Mouse (Mus musculus) intestine, embryonic 15.5 days (tissue): ENCODE results near the gene Cabp4. TPM values are rescaled to one million over a fixed set of nuclear protein-coding genes. Genes with fewer than 3 reads are reported as not detected.

ENCODE experiments used
- ATAC-seq: fragments of 200-750 bp; cut with Nextera tagmentation; 2 replicates; pipeline ENCODE4 v1.8.0; 2017; ENCODE audit warnings: moderate TSS enrichment, moderate library complexity
- H3K27ac ChIP-seq: fragments of 300-500 bp; sonication (generic); 2 replicates; pipeline ENCODE4 v1.5.1; 2015; ENCODE audit warnings: mild to moderate bottlenecking, inconsistent platforms
- H3K27me3 ChIP-seq: fragments of 300-500 bp; sonication (generic); replicated peaks from 2 replicates; pipeline ENCODE4 v1.6.1; 2015; ENCODE audit warnings: inconsistent platforms
- H3K36me3 ChIP-seq: fragments of 300-500 bp; sonication (generic); 2 replicates; pipeline ENCODE4 v1.6.1; 2015; ENCODE audit warnings: inconsistent platforms
- H3K4me1 ChIP-seq: fragments of 300-500 bp; sonication (generic); replicated peaks from 2 replicates; pipeline ENCODE4 v1.6.1; 2015; ENCODE audit warnings: inconsistent platforms
- H3K4me2 ChIP-seq: fragments of 300-500 bp; sonication (generic); replicated peaks from 2 replicates; pipeline ENCODE4 v1.6.1; 2015; ENCODE audit warnings: mild to moderate bottlenecking, inconsistent platforms
- H3K4me3 ChIP-seq: fragments of 300-500 bp; sonication (generic); replicated peaks from 2 replicates; pipeline ENCODE4 v1.5.1; 2015; ENCODE audit warnings: inconsistent platforms
- H3K9ac ChIP-seq: fragments of 300-500 bp; sonication (generic); 2 replicates; pipeline ENCODE4 v1.6.1; 2015; ENCODE audit warnings: inconsistent platforms
- H3K9me3 ChIP-seq: fragments of 300-500 bp; sonication (generic); 2 replicates; pipeline ENCODE4 v1.6.1; 2016; ENCODE audit warnings: inconsistent platforms
- WGBS: fragments of 180-500 bp; shearing (Covaris S2); methylation state at CpG from one replicate; pipeline ENCODE4 v1.1.7; 2015; 5-methylcytosine and 5-hydroxymethylcytosine counted together
- polyA plus RNA-seq: library from polyadenylated mRNA; unstranded; fragments of >200 nt; fragmentation: Nextera tagmentation; extraction: Ambion mirVana; gene quantifications from 2 replicates; pipeline ENCODE4 v1.2.1, GENCODE M21; 2015

The Cabp4 gene
- polyA plus RNA-seq = 0.09 and 0.19 TPM in 2 replicates

DNA sequence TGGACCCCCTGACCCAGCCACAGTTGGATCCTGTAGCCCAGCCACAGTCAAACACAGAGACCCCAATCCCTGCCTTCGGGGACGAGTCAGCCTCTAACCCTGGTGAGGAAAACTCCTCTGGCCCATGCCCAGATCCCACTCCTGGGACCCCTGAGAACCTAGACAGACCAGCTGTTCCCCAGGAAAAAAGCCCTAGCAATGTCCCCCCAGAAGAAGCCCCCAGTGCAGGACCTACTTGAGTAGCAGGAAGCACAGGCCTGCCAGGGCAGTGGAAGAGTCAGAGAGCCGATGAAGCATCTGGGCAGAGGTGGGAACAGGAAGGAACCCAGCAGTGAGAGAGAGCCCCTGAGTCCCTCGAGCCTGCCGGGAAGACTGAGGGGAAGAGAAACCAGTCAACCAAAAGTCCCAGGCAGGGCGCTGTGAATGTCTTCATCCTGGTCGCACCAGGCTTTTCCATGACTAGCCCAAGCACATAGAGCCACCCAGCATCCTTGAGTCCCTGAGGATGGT is at the start of gene Cabp4:
Gene Cabp4, minus strand, starts transcription at position 275 of the 510 bp plus-strand sequence.
- Histone ChIP-seq H3K36me3 (no peaks in the 10 kb centered on the region), H3K9me3 (no peaks in the 10 kb centered on the region), H3K27me3 (no peaks in the 10 kb centered on the region), H3K9ac (no peak within 1 kb of the TSS), H3K4me3 (no peak within 1 kb of the TSS), H3K27ac (no peak within 1 kb of the TSS), H3K4me2 (no peak within 1 kb of the TSS), H3K4me1 (peaks cover 6% of the 10 kb centered on the region)
- WGBS = 86% methylated on average over 7 of the region's 7 CpGs
- no peak for ATAC-seq

DNA sequence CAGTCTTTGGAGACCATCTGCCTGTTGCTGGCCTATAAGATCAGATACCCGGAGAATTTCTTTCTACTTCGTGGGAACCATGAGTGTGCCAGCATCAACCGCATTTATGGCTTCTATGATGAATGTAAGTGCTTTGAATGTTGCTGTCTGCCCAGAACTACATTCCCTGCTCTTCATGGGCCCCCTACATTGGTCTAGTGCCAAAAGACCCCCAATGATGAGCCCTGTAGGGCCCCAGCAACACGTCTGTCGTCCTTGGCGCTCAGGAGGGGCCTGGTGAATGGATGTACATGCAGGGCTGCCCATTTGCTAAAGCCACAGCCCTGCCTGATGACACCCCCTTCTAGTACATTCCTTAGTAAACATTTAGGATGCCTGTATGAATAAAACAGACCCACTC is 49.3 kb upstream of the Cabp4 start:
- peaks cover 47% of the 10 kb centered on the region for H3K4me1 ChIP-seq
- no peaks in the 10 kb centered on the region for H3K27me3 ChIP-seq
- peak overlapping the region; percentile 74 for H3K4me2 ChIP-seq
- H3K4me3 ChIP-seq = peak overlapping the region; percentile 87
- H3K9me3 ChIP-seq = no peaks in the 10 kb centered on the region
- ATAC-seq = no peak
- H3K27ac ChIP-seq = 0 out of 2 replicates have a peak overlapping the region, but pooled peaks have one; percentile 96
- peaks cover 23% of the 10 kb centered on the region for H3K36me3 ChIP-seq
- 40% methylated on average over 6 of the region's 6 CpGs for WGBS
- peak overlapping the region; percentile 98 for H3K9ac ChIP-seq

DNA sequence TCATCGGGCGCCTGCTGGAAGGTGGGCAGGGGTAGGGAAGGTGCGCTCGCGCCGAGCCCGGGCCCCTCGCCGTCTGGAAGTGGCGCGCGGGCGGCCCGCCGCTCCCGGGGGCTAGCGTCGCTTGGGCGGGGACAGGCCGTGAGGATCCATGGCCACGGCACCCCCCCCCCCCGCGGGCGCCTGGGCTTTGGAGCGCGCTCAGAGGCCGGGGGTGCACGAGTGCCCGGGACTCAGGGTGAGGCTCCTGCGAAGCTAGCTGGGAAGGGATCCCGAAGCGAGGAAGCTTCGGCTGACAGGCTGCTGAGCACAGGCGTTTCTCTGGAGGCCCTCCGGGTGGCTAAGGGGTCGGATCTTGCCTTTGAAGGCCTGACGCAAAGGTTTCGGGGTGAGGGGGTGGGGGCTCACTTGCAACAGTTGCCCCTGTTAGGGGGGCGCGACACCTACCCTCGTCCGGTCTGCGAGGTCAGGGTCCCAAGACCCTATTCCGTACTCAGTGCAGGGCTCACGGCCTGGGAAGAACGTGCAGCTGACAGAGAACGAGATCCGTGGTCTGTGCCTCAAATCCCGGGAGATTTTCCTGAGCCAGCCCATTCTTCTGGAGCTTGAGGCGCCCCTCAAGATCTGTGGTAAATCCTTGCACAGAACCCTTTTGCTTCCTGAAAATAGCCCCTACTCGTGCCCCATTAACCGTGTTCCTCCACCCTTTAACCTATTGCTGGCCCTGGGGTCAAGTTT is 48.6 kb upstream of the Cabp4 start:
- peak overlapping the region; percentile 87 for H3K4me3 ChIP-seq
- peak overlapping the region; percentile 96 for H3K27ac ChIP-seq
- H3K9ac ChIP-seq = peak overlapping the region; percentile 98
- WGBS = under 1% methylated on average over 51 of the region's 52 CpGs
- peak; percentile 68 for ATAC-seq
- H3K4me1 ChIP-seq = peaks cover 43% of the 10 kb centered on the region
- no peaks in the 10 kb centered on the region for H3K27me3 ChIP-seq
- peak overlapping the region; percentile 74 for H3K4me2 ChIP-seq
- H3K36me3 ChIP-seq = peaks cover 23% of the 10 kb centered on the region
- no peaks in the 10 kb centered on the region for H3K9me3 ChIP-seq

DNA sequence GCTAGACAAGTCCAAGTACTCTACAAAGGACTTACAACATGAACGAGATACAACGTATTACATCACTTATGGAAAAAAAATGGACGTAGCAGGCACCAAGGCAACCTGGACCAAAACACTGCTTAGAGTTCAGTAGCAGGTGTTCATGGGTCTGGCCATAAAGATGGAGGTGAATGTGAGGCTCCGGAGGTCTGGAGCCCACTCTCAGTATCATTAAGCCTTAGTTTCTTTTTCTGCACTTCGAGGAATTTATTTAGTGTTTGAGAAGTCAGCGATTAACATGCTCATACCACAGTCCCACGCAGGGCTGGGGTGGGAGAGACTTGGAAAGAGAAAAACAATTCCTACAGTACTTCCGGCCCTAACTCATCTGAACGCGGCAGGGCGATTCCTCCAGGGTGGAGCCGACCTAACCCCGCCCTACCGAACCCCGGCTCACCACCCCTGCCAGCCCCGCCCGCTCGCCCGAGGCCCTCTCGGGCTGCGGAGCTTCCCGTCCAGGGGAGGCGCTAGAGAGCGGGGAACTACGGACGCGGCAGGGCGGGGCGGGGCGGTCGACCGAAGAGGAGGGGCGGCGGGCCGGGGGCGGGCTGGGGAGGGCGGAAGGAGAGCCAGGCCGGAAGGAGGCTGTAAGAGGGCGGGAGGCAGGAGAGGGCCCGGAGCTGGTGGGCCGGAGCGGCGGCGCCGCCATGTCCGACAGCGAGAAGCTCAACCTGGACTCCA is 47.9 kb upstream of the Cabp4 start, which contains the start of gene Ppp1ca:
Gene Ppp1ca, plus strand, starts transcription at position 538 of the 723 bp plus-strand sequence.
- H3K4me1 ChIP-seq = peaks cover 37% of the 10 kb centered on the region

DNA sequence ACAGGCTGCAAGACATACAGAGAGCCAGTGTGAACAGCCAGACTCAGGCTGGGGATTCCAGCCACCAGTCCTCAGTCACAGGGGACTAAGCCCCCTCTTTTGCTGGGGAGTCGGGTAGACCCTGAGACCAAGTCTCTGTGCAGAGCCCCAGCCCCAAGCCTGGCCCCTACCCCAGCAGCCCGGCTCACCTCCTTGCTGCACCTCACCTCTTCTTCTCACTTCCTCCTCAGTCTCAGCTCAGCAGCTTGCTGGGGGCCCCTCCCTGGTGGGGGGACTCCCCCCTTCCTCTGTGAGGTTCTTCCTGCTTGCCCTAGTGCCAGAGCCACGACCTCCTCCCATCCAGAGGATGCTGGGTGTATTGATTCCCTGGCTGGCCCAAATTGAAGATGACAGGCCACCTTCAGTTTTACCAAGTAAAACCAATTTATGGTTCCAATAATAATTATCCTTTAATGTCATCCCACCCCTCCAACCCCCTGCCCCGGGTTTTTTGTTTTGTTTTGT is 47.0 kb upstream of the Cabp4 start, which contains the start of gene Tbc1d10c:
Gene Tbc1d10c, minus strand, starts transcription at position 454 of the 504 bp plus-strand sequence.
- Histone ChIP-seq H3K36me3 (peaks cover 19% of the 10 kb centered on the region; the same call in 1 of the 2 replicates), H3K4me3 (peak within 1 kb of the TSS; percentile 87), H3K4me1 (peaks cover 29% of the 10 kb centered on the region), H3K9ac (peak within 1 kb of the TSS; percentile 98), H3K9me3 (no peaks in the 10 kb centered on the region), H3K4me2 (peak within 1 kb of the TSS; percentile 74), H3K27me3 (no peaks in the 10 kb centered on the region), H3K27ac (peak within 1 kb of the TSS; percentile 96)
- peak; percentile 4; the same call in 1 of the 2 replicates for ATAC-seq
- WGBS = 32% methylated on average over 4 of the region's 4 CpGs

More for the DNA sequence above, 47.9 kb upstream of the Cabp4 start, which contains the start of gene Ppp1ca:
- Histone ChIP-seq H3K9ac (peak within 1 kb of the TSS; percentile 98), H3K27ac (peak within 1 kb of the TSS; percentile 96), H3K9me3 (no peaks in the 10 kb centered on the region), H3K36me3 (peaks cover 23% of the 10 kb centered on the region), H3K4me2 (peak within 1 kb of the TSS; percentile 74), H3K4me3 (peak within 1 kb of the TSS; percentile 87), H3K27me3 (no peaks in the 10 kb centered on the region)
- ATAC-seq = peak; percentile 95
- 2% methylated on average over 43 of the region's 47 CpGs for WGBS

DNA sequence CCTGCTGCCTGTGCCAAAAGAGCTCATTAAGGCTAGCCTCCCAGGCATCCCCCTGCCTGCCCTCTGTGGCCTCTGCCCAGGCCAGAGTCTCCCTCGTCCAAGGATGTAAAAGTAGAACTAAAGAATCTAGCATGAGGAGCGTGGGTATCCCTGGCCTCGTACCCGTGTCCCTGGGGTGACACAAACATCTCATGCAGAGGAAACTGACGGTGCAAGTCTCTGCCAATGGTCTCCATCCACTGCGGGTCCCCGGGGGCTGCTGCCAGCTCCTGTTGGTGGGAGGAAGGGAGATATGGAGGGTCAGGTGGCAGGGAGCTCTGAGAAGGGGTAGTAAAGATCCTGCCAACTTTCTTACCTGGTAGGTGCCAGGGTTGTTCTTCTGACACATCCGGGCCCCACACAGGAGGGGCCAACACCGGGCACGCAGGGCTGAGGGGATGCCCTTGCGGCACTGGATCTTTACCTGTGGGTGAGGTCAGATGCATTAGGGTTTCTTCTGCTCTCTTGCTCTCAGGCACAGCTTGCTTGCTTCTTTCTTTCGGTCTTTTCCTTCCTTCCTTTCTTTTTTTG is 45.3 kb upstream of the Cabp4 start:
- ATAC-seq = no peak
- 88% methylated on average over 12 of the region's 12 CpGs for WGBS
- Histone ChIP-seq H3K27me3 (no peaks in the 10 kb centered on the region), H3K36me3 (peaks cover 3% of the 10 kb centered on the region; the same call in 1 of the 2 replicates), H3K4me2 (no peak overlapping the region), H3K4me1 (peaks cover 30% of the 10 kb centered on the region), H3K9me3 (no peaks in the 10 kb centered on the region), H3K27ac (no peak overlapping the region), H3K4me3 (no peak overlapping the region), H3K9ac (no peak overlapping the region)

DNA sequence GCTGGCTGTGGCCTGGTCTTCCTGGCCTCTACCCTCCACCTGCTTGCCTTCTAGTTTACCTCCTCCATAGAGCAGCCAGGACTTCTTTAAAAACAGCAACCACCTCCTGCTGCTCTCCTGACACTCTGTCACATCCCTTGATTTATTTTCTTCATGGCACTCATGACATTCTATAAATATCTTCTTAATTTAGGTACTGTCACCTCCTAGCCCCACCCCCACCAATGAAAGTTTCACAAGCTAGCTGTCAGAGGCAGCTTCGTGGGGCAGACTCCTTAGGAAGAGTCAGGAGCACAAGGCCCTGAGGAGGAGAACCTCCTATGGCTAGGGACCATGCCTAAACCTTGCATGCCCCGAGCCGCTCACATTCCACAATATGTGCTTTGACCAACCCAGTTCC is 43.5 kb upstream of the Cabp4 start:
- Histone ChIP-seq H3K4me1 (peaks cover 18% of the 10 kb centered on the region), H3K36me3 (no peaks in the 10 kb centered on the region), H3K9me3 (no peaks in the 10 kb centered on the region), H3K9ac (no peak overlapping the region), H3K27ac (no peak overlapping the region), H3K4me2 (no peak overlapping the region), H3K27me3 (no peaks in the 10 kb centered on the region), H3K4me3 (no peak overlapping the region)
- no peak for ATAC-seq
- WGBS = 68% methylated on average over 3 of the region's 3 CpGs

DNA sequence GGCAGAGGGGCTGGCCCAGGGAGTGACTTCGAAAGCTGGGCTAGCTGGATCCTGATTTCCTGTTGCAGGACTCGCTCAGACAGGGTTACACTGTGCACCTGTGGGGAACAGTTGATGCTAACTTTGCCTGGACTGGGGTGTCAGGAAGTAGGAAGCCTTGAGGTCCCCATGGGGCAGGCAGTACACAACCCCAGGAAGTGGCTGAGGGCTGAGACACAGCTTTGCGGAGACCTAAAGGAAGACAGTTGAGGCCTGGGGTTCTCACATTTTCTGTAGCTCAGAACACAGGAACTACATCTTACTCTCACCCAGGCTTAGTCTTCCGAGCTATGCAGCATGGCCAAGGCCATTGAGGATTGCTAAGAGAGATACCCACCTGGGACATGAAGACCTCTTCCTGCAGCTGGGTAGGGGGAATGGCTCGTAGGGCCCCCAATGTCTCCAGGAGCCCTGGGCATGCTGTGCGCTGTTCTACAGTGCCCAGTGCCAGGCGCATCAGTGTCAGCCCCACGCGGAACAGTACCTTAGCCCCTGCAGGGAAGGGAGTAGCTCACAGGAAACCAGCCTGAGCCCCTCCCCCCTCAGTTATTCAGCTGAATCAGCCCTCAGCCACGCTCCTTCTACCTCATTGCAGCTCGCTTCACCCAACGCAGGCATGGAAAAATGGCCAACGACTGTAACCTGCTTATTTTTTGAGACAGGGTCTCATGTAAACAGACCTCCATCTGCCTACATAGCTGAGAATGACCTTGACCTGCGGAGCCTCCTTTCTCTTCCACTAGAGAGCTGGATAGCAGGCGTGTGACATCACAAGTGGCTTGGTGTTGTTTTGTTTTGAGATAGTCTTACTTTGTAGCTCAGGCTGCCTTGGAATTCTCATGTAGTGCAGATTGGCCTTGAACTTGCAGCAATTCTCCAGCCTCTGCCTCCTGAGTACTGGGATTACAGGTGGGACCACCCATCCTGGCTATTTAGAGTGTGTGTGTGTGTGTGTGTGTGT is 41.4 kb upstream of the Cabp4 start:
- Histone ChIP-seq H3K9ac (no peak overlapping the region), H3K36me3 (no peaks in the 10 kb centered on the region), H3K4me3 (no peak overlapping the region), H3K9me3 (no peaks in the 10 kb centered on the region), H3K27ac (no peak overlapping the region), H3K4me2 (no peak overlapping the region), H3K4me1 (peaks cover 12% of the 10 kb centered on the region), H3K27me3 (no peaks in the 10 kb centered on the region)
- 47% methylated on average over 15 of the region's 15 CpGs for WGBS
- no peak; the same call in 1 of the 2 replicates for ATAC-seq

DNA sequence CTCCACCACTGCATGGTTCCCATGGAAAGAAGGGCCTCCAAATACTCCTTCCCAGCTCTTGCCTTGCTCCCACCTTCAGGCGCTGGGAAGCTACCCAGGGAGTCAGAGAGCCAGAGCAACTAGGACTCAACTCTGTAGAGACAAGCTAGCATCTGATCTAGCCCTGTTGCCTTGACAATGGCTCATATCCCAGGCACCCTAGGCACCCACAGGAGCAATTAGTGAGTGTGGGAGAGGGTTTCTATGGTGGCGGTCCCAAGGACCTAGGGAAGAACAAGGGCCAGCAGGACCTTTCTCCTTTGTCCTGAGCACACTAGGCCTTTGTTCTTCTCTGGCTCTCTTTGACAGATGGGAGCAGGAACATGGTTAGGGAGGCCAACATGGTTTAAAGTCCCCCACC is 39.9 kb upstream of the Cabp4 start:
- Histone ChIP-seq H3K9me3 (no peaks in the 10 kb centered on the region), H3K27me3 (no peaks in the 10 kb centered on the region), H3K4me2 (no peak overlapping the region), H3K4me1 (peaks cover 12% of the 10 kb centered on the region), H3K4me3 (no peak overlapping the region), H3K36me3 (no peaks in the 10 kb centered on the region), H3K27ac (no peak overlapping the region), H3K9ac (no peak overlapping the region)
- WGBS = 81% methylated on average over 2 of the region's 2 CpGs
- no peak for ATAC-seq

DNA sequence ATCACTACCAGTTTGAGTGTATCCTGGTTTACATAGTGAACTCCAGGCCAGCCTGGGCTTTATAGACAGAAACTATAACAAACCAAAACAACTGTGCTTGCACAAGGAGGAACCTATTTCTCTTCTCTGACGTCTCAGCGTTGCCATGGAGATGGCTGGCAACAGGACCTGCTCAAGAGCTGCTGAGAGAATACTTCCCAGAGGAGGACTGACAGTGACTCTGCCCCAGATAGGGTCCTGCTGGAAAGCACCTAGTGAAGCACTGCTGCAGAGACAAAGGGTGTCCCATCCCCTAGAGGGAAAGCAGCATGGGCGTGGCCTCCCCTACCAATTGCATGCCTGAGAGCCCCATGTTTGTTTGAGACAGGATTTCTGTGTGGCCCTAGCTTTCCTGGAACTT is 38.1 kb upstream of the Cabp4 start:
- H3K36me3 ChIP-seq = no peaks in the 10 kb centered on the region
- H3K9ac ChIP-seq = no peak overlapping the region
- WGBS = 33% methylated on average over 3 of the region's 3 CpGs
- H3K27ac ChIP-seq = no peak overlapping the region
- no peak overlapping the region for H3K4me3 ChIP-seq
- no peak overlapping the region for H3K4me2 ChIP-seq
- H3K4me1 ChIP-seq = peaks cover 12% of the 10 kb centered on the region
- H3K27me3 ChIP-seq = no peaks in the 10 kb centered on the region
- ATAC-seq = peak; percentile 44
- H3K9me3 ChIP-seq = no peaks in the 10 kb centered on the region

DNA sequence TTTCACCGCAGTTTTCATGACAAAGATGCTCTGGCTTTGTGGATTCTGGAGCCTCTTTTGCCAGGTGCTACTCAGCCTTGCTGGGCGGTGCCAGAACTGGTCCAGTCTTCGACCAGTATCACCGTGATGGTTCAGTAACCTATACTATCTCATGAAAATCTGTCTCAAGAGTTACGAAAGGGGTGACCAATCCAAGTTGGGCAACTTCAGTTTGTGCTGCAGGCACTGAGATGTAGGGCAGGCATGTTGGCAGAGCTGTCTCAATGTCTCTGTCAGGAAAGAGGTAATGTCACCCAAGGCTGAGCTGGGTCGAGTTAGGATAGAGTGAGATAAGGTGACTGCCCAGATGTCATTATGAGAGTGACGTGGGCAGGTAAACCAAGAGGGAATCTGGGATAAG is 36.6 kb upstream of the Cabp4 start:
- 86% methylated on average over 7 of the region's 7 CpGs for WGBS
- peaks cover 18% of the 10 kb centered on the region for H3K4me1 ChIP-seq
- H3K4me3 ChIP-seq = no peak overlapping the region
- no peaks in the 10 kb centered on the region for H3K27me3 ChIP-seq
- no peak overlapping the region for H3K4me2 ChIP-seq
- H3K9ac ChIP-seq = no peak overlapping the region
- no peak overlapping the region for H3K27ac ChIP-seq
- no peaks in the 10 kb centered on the region for H3K9me3 ChIP-seq
- no peaks in the 10 kb centered on the region for H3K36me3 ChIP-seq
- no peak for ATAC-seq
